Mouse (Mus musculus) erythroblast, embryonic 14.5 days (primary cell): ENCODE data around the gene Armh3.

Experiments
- GATA1 ChIP-seq: IDR thresholded peaks from 2 replicates; pipeline ENCODE4 v1.6.1; 2012; ENCODE audit warnings: low read length, inconsistent platforms, mixed read lengths
- TAL1 ChIP-seq: IDR thresholded peaks from 3 replicates; pipeline ENCODE4 v1.6.1; 2012; ENCODE audit warnings: low read length, inconsistent platforms, mixed read lengths

- TF ChIP-seq TAL1 (no peak), GATA1 (no peak)
Measured at GRCm38 (mm10) chr19:45918406-45918805, 79.9 kb downstream of the Armh3 start.
